Mouse (Mus musculus) midbrain, embryonic 16.5 days (tissue): ENCODE measurements around the gene Ppa1. TPM values are rescaled to one million over a fixed set of nuclear protein-coding genes. Genes with fewer than 3 reads are reported as not detected.

Experiments
- ATAC-seq: fragments of 200-750 bp; cut with Nextera tagmentation; 2 replicates; pipeline ENCODE4 v1.8.0; 2017; ENCODE audit warnings: moderate TSS enrichment
- H3K27ac ChIP-seq: fragments of 300-500 bp; sonication (generic); 2 replicates; pipeline ENCODE4 v1.5.1; 2014; ENCODE audit warnings: mild to moderate bottlenecking, low read length, mixed read lengths
- H3K27me3 ChIP-seq: fragments of 300-500 bp; sonication (generic); 2 replicates; pipeline ENCODE4 v1.6.1; 2014; ENCODE audit warnings: low read depth, low read length, mixed read lengths; ENCODE audit not compliant: control insufficient read depth, insufficient read depth
- H3K36me3 ChIP-seq: fragments of 300-500 bp; sonication (generic); 2 replicates; pipeline ENCODE4 v1.6.1; 2014; ENCODE audit warnings: mild to moderate bottlenecking, low read length, moderate library complexity, mixed read lengths; ENCODE audit not compliant: control insufficient read depth, insufficient read depth
- H3K4me1 ChIP-seq: fragments of 300-500 bp; sonication (generic); 2 replicates; pipeline ENCODE4 v1.6.1; 2014; ENCODE audit warnings: mild to moderate bottlenecking, low read length, mixed read lengths; ENCODE audit not compliant: control insufficient read depth, insufficient read depth
- H3K4me2 ChIP-seq: fragments of 300-500 bp; sonication (generic); 2 replicates; pipeline ENCODE4 v1.6.1; 2014; ENCODE audit warnings: mild to moderate bottlenecking, low read length, mixed read lengths
- H3K4me3 ChIP-seq: fragments of 300-500 bp; sonication (generic); 2 replicates; pipeline ENCODE4 v1.5.1; 2014; ENCODE audit warnings: low read depth, mild to moderate bottlenecking, low read length, moderate library complexity, mixed read lengths
- H3K9ac ChIP-seq: fragments of 300-500 bp; sonication (generic); 2 replicates; pipeline ENCODE4 v1.6.1; 2014; ENCODE audit warnings: low read depth, low read length, mixed read lengths
- H3K9me3 ChIP-seq: fragments of 300-500 bp; sonication (generic); replicated peaks from 2 replicates; pipeline ENCODE4 v1.6.1; 2014; ENCODE audit warnings: mild to moderate bottlenecking, low read length, mixed read lengths; ENCODE audit not compliant: control insufficient read depth, poor library complexity, severe bottlenecking
- WGBS: fragments of 180-500 bp; shearing (Covaris S2); extraction: QIAGEN DNeasy Blood & Tissue Kit; methylation state at CpG from one replicate; pipeline ENCODE4 v1.1.7; 2014; 5-methylcytosine and 5-hydroxymethylcytosine counted together
- polyA plus RNA-seq: library from polyadenylated mRNA; unstranded; fragments of >200 nt; fragmentation: Nextera tagmentation; extraction: Ambion mirVana; gene quantifications from 2 replicates; pipeline ENCODE4 v1.2.1, GENCODE M21; 2015

Ppa1 gene
- polyA plus RNA-seq, 1 experiment from 2014 or later, result 221 TPM

DNA sequence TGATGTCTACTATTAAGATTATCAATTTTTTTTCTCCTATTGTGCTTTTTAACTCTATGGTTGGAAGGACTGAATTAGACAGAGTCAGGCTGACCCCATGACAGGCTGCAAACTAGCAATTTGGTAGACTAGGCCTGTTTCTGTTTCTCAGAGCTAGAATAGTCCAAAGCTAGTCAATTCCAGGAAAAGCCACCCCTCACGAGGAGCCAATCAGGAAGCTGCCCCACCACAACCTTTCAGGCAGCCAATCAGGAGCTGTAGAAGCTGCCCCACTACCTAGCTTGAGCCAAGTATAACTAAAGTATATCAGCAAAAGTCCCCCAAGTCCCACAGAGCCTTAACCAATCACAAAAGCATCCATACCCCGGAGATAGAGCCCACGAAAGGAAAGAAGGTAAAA lies 27.6 kb downstream of the Ppa1 start:
- Histone ChIP-seq H3K9me3 (no peaks in the 10 kb centered on the region), H3K27me3 (no peaks in the 10 kb centered on the region), H3K36me3 (peaks cover 26% of the 10 kb centered on the region), H3K27ac (no peak overlapping the region), H3K4me3 (no peak overlapping the region), H3K4me1 (peaks cover 6% of the 10 kb centered on the region), H3K4me2 (no peak overlapping the region), H3K9ac (no peak overlapping the region)
- WGBS, result 80% methylated on average over 3 of the region's 3 CpGs
- ATAC-seq, result no peak

DNA sequence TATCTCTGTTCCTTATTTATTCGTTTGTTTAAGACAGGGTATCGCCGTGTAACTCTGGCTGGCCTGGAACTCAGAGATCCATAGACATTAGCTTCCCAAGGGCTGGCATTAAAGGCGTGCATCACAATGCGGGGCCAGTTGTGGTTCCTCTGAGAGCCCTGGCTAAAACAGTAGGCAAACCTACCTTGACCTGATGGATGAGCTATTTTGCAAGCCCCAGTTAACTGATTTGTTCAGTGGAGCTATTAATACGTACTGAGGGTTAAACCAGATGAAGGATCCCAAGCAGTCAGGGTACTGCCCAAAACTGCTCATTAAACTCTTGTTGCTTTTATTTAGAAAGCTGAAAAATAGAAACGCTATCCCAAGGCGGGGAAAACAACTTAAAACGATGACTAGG lies 31.2 kb downstream of the Ppa1 start:
- peak overlapping the region; percentile 81 for H3K27ac ChIP-seq
- H3K9me3 ChIP-seq, result no peaks in the 10 kb centered on the region
- H3K4me1 ChIP-seq, result peaks cover 18% of the 10 kb centered on the region
- peak overlapping the region; percentile 72 for H3K4me2 ChIP-seq
- WGBS, result 33% methylated on average over 9 of the region's 9 CpGs
- peak; percentile 15 for ATAC-seq
- peak overlapping the region; percentile 96 for H3K4me3 ChIP-seq
- no peaks in the 10 kb centered on the region for H3K27me3 ChIP-seq
- H3K9ac ChIP-seq, result peak overlapping the region; percentile 97
- peaks cover 7% of the 10 kb centered on the region for H3K36me3 ChIP-seq

DNA sequence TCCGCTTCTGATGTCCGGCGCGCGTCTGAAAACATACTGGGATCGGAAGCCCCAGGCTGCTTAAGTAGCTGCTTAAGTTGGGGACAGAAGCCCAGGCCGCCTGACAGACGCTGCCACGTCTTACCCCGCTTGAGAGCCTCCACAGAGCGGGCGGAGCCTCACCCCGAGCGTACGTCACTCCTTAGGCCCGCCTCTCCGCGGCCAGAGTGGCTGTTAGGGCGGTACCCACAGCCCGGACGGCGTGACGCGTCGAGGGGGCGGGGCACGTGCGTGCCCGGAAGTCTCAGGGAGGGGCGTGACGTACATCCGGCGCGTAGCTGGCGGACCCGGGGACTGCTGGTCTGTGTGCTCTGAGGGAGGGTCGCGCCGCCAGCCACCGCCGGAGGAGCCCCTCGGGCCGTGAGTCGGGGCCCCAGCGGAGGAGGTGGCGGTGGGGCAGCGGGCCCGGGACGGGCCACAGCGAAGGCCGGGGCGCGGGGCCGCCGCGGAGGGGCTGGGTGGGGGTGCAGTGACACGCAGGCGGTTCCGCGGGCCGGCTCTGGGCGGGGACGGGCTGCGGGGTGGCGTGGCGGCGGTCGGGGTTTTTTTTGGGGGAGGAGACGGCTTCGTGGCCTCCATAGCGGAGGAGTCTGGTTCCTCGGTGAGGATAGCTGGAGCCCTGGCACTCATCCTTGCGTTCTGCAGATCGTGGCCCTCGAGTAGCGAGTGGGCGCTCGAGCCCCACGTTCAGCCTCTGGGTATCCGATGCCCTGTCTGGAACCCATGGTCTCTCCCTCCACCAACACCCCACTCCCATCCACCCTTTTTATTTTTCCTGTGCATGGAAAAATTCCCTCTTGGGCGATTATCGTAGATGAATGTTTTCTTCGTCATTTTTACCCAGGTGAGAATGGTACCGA lies 31.9 kb downstream of the Ppa1 start, which contains the start of gene Sar1a:
Sar1a (plus strand) TSS at position 285 of the 899 bp plus-strand sequence.
- Histone ChIP-seq H3K4me2 (peak within 1 kb of the TSS; percentile 72), H3K4me3 (peak within 1 kb of the TSS; percentile 96), H3K27ac (peak within 1 kb of the TSS; percentile 83), H3K4me1 (peaks cover 18% of the 10 kb centered on the region), H3K9me3 (no peaks in the 10 kb centered on the region), H3K9ac (peak within 1 kb of the TSS; percentile 97), H3K36me3 (peaks cover 3% of the 10 kb centered on the region), H3K27me3 (no peaks in the 10 kb centered on the region)
- under 1% methylated on average over 72 of the region's 84 CpGs for WGBS
- ATAC-seq, result peak; percentile 99

DNA sequence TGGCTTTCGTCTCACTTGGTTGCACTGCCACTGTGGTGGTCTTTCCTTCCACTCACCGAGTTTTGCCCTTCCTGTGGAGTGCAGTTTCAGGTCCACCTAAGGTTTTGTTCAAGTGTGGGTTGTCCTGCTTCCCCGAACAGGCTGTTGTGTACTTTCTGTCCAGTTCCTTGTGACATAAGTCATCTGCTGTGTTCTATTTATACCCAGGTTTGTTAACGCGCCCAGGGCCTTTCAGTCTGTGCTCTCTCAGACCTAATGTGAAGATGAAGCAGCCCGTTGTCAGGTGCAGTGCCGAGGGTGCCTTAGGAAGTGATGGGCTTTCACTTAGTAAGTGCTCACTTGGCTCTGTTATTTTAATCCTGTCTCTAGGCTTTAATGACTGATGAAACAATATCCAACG lies 41.1 kb downstream of the Ppa1 start:
- Histone ChIP-seq H3K36me3 (peaks cover 47% of the 10 kb centered on the region), H3K4me3 (no peak overlapping the region), H3K4me2 (no peak overlapping the region), H3K9ac (no peak overlapping the region), H3K9me3 (no peaks in the 10 kb centered on the region), H3K27ac (no peak overlapping the region), H3K4me1 (no peaks in the 10 kb centered on the region), H3K27me3 (no peaks in the 10 kb centered on the region)
- WGBS, result 93% methylated on average over 8 of the region's 8 CpGs
- ATAC-seq, result no peak

DNA sequence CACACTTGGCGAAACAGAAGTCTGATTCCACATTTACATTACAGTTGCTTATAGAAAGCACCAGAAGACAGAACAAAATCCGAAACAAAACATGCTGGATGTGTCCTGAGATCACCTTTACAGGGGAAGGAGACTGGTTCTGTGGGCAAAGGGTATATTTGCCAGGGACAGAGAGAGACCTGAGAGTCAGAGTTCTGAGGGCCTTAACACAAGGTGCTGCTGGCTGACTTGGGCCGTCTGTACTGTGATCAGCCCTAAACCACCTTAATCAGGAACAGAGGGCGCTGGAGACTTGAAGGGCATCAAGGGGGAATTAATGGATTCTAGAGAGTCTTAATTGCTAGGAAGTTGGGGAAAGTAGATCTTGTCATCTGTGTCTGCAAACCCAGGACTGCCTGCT lies 45.2 kb downstream of the Ppa1 start:
- H3K4me3 ChIP-seq, result no peak overlapping the region
- H3K27ac ChIP-seq, result no peak overlapping the region
- H3K4me1 ChIP-seq, result peaks cover 22% of the 10 kb centered on the region
- H3K4me2 ChIP-seq, result no peak overlapping the region
- H3K9ac ChIP-seq, result no peak overlapping the region
- H3K27me3 ChIP-seq, result no peaks in the 10 kb centered on the region
- ATAC-seq, result no peak
- 74% methylated on average over 4 of the region's 4 CpGs for WGBS
- peaks cover 30% of the 10 kb centered on the region for H3K36me3 ChIP-seq
- H3K9me3 ChIP-seq, result no peaks in the 10 kb centered on the region

DNA sequence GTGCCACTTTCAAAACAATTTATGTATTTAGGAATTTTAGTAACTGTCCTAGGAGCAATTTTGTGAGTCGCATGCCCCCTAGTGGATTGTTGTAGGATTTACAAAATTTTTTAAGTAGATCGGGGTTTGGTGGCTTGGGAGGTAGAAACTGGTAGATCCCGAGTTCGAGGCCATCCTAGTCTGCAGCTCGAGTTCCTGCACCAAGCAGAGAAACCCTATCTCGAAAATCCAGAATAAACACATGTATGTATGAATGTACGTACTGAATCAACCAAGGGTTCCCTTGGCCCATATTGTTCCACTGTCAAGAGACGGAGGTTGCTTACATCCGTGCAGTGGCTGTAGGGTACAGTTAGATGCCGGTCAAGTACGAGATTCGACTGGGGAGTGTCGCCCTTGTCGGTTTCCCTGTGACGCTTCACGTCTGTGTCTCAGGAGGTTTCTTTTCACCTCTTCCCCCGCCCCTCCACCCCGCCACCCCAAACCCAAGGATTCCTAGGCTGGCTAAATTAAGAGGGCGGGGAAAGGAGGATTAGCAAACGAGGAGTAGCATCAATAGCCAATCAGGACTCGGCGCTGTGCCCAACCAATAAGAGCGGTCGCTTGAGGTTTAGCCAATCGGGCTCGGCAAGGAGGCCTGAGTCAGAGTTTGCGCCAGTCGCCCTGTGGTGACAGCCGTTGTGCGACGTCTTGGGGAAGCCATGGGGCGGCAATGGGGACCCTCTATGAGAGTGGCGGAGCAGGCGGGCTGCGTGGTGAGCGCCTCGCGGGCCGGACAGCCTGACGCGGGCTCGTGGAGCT lies 46.7 kb downstream of the Ppa1 start, which contains the start of gene Tysnd1:
Tysnd1 (plus strand) TSS at position 645 of the 801 bp plus-strand sequence.
- Histone ChIP-seq H3K9ac (peak within 1 kb of the TSS; percentile 81), H3K4me3 (peak within 1 kb of the TSS; percentile 95), H3K27me3 (no peaks in the 10 kb centered on the region), H3K4me1 (peaks cover 22% of the 10 kb centered on the region), H3K36me3 (peaks cover 20% of the 10 kb centered on the region), H3K9me3 (no peaks in the 10 kb centered on the region), H3K27ac (peak within 1 kb of the TSS; percentile 76), H3K4me2 (peak within 1 kb of the TSS; percentile 100)
- WGBS, result 1% methylated on average over 40 of the region's 42 CpGs
- ATAC-seq, result peak; percentile 97

DNA sequence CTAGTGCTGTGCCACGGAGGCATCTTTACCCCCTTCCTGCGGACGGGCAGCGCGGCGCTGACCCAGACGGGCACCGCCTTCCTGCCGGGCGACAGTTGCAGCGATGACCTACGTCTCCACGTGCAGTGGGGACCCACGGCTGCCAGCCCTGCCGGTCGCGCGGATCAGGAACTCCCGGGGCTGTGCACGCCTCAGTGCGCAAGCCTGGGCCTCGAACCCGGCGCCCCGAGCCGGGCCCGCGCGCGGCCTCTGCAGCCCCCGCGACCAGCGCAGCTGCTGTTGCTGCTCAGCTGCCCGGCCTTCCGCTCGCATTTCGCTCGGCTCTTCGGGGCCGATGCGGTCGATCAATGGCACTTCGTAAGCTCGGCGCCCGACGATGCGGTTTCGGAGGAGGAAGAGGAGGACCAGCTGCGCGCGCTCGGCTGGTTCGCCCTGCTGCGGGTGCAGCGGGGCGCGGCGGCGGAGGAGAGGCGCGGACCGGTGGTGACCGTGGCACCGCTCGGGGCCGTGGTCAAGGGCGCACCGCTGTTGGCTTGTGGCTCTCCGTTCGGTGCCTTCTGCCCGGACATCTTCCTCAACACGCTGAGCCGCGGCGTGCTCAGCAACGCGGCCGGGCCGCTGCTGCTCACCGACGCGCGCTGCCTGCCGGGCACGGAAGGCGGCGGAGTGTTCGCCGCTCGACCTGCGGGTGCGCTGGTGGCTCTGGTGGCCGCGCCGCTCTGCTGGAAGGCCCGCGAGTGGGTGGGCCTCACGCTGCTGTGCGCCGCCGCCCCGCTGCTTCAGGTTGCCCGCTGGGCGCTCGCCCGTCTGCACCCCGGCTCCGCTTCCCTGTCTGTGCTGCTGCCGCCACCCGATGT lies 47.6 kb downstream of the Ppa1 start:
- H3K4me3 ChIP-seq, result peak overlapping the region; percentile 95
- peaks cover 22% of the 10 kb centered on the region for H3K4me1 ChIP-seq
- ATAC-seq, result peak; percentile 4; the same call in 1 of the 2 replicates
- peaks cover 16% of the 10 kb centered on the region for H3K36me3 ChIP-seq
- peak overlapping the region; percentile 73 for H3K27ac ChIP-seq
- H3K9me3 ChIP-seq, result no peaks in the 10 kb centered on the region
- H3K9ac ChIP-seq, result peak overlapping the region; percentile 81
- WGBS, result under 1% methylated on average over 103 of the region's 111 CpGs
- H3K27me3 ChIP-seq, result no peaks in the 10 kb centered on the region
- H3K4me2 ChIP-seq, result peak overlapping the region; percentile 100

DNA sequence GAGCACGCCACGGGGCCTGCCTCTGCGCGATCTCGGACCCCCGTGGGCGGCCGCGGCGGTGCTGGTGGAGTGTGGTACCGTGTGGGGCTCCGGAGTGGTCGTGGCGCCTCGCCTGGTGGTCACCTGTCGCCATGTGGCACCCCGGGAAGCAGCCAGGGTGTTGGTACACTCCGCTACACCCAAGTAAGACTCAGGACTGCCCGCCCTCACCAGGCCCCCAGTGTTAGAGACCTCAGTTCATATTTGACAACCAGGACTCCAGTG lies 48.1 kb downstream of the Ppa1 start:
- WGBS, result 9% methylated on average over 19 of the region's 19 CpGs
- no peaks in the 10 kb centered on the region for H3K9me3 ChIP-seq
- no peak for ATAC-seq

More for the DNA sequence above, 48.1 kb downstream of the Ppa1 start:
- H3K27ac ChIP-seq, result no peak overlapping the region
- H3K9ac ChIP-seq, result peak overlapping the region; percentile 81
- peak overlapping the region; percentile 100 for H3K4me2 ChIP-seq
- peaks cover 13% of the 10 kb centered on the region for H3K36me3 ChIP-seq
- peak overlapping the region; percentile 95 for H3K4me3 ChIP-seq
- H3K27me3 ChIP-seq, result no peaks in the 10 kb centered on the region
- H3K4me1 ChIP-seq, result peaks cover 22% of the 10 kb centered on the region
